Mouse (Mus musculus): ENCODE results near the gene Mre11a.

- no peak for TF ChIP-seq CTCF (IDR thresholded peaks at IDR 0.05; ENCODE audit: borderline replicate concordance, insufficient read depth, low read length)
- no peak for TF ChIP-seq POLR2A (IDR thresholded peaks at IDR 0.05; ENCODE audit: low read depth, low read length)
Measured at GRCm38 (mm10) chr9:14787356-14787755, 2.9 kb downstream of the Mre11a start.

All from embryonic fibroblast, embryonic 13.5 days (primary cell).